Mouse (Mus musculus) embryonic facial prominence, embryonic 11.5 days (tissue): ENCODE data around the gene Tnfrsf13c. TPM values are rescaled to one million over a fixed set of nuclear protein-coding genes. Genes with fewer than 3 reads are reported as not detected.
"Not testable (repeated sequence)": the region's sequence is repeated elsewhere in the genome, so short reads cannot be mapped to it uniquely, and the experiment has no call there.

ENCODE experiments used
- ATAC-seq: fragments of 200-750 bp; cut with Nextera tagmentation; replicated peaks from 2 replicates; pipeline ENCODE4 v1.8.0; 2017; ENCODE audit warnings: low read depth; ENCODE audit not compliant: insufficient number of reproducible peaks, low FRiP score, low TSS enrichment
- DNase-seq: peaks from one replicate; pipeline ENCODE4 v3.0.0-alpha.2; 2015; ENCODE audit warnings: low spot score
- H3K27ac ChIP-seq: fragments of 300-500 bp; sonication (generic); replicated peaks from 2 replicates; pipeline ENCODE4 v1.5.1; 2014; ENCODE audit warnings: mild to moderate bottlenecking, low read depth, low read length, control low read depth
- H3K27me3 ChIP-seq: fragments of 300-500 bp; sonication (generic); 2 replicates; pipeline ENCODE4 v1.6.1; 2014; ENCODE audit warnings: mild to moderate bottlenecking, low read length, moderate library complexity, mixed read lengths; ENCODE audit not compliant: control insufficient read depth, insufficient read depth
- H3K36me3 ChIP-seq: fragments of 300-500 bp; sonication (generic); replicated peaks from 2 replicates; pipeline ENCODE4 v1.6.1; 2014; ENCODE audit warnings: low read depth, mild to moderate bottlenecking, low read length, moderate library complexity, mixed read lengths; ENCODE audit not compliant: control insufficient read depth, insufficient read depth
- H3K4me1 ChIP-seq: fragments of 300-500 bp; sonication (generic); 2 replicates; pipeline ENCODE4 v1.6.1; 2014; ENCODE audit warnings: low read length, mixed read lengths; ENCODE audit not compliant: control insufficient read depth, insufficient read depth
- H3K4me2 ChIP-seq: fragments of 300-500 bp; sonication (generic); 2 replicates; pipeline ENCODE4 v1.6.1; 2014; ENCODE audit warnings: low read depth, mild to moderate bottlenecking, control low read depth, low read length, moderate library complexity
- H3K4me3 ChIP-seq: fragments of 300-500 bp; sonication (generic); 2 replicates; pipeline ENCODE4 v1.5.1; 2014; ENCODE audit warnings: low read depth, low read length, control low read depth
- H3K9ac ChIP-seq: fragments of 300-500 bp; sonication (generic); replicated peaks from 2 replicates; pipeline ENCODE4 v1.6.1; 2014; ENCODE audit warnings: mild to moderate bottlenecking, control low read depth, low read length
- H3K9me3 ChIP-seq: fragments of 300-500 bp; sonication (generic); replicated peaks from 2 replicates; pipeline ENCODE4 v1.6.1; 2016; ENCODE audit warnings: mild to moderate bottlenecking, low read length, inconsistent platforms, mixed read lengths; ENCODE audit not compliant: control insufficient read depth
- WGBS: fragments of 180-500 bp; shearing (Covaris S2); extraction: QIAGEN DNeasy Blood & Tissue Kit; methylation state at CpG from one replicate; pipeline ENCODE4 v1.1.7; 2014; 5-methylcytosine and 5-hydroxymethylcytosine counted together
- polyA plus RNA-seq: library from polyadenylated mRNA; unstranded; fragments of >200 nt; fragmentation: Nextera tagmentation; extraction: Ambion mirVana; gene quantifications from 2 replicates; pipeline ENCODE4 v1.2.1, GENCODE M21; 2014

Gene Tnfrsf13c
- polyA plus RNA-seq, 1 experiment from 2014 or later, result 0.42 TPM

DNA sequence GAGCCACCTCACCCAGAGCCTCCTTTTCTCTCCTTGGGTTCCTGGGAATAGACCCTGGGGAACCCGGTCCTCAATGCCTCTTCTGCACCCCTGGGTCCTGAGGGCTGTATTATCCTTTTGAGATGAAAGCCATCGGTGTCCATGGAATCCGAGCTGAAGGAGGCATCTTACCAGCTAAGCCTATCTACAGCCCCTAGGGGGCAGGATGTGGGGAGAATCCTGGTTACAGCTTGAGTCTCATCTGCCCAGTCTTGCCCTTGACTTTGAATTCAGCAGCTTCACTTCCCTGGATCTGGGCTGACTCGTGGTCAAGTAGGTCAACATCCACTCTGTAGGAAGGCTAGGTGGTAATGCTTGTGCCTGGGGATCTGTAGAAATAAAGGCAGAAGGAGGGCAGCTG is 31.1 kb upstream of the Tnfrsf13c start:
- Histone ChIP-seq H3K9ac (no peak overlapping the region), H3K9me3 (no peaks in the 10 kb centered on the region), H3K27me3 (no peaks in the 10 kb centered on the region), H3K27ac (no peak overlapping the region), H3K36me3 (no peaks in the 10 kb centered on the region), H3K4me2 (no peak overlapping the region), H3K4me3 (no peak overlapping the region), H3K4me1 (peaks cover 4% of the 10 kb centered on the region; the same call in 1 of the 2 replicates)
- no peak for ATAC-seq
- 51% methylated on average over 4 of the region's 4 CpGs for WGBS
- DNase-seq, result no peak

DNA sequence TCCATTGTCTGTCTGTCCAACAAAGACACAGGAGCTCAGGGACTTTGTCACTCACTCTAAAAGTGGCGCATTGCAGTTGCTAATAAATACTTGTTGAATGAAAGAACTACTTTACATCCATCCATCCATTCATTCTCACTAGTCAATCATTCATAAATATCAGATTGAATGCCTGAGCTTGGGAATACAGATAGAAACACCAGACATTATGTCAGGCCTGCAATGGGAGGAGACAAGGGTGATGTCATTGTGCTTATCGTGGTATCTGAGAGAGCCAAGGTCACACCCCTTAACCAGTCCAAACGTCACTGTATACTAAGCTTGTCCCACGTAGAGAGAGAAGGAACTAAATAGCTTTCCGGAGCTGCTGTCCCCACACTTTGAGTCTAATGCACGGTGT is 27.9 kb upstream of the Tnfrsf13c start, which contains the start of gene 1500009C09Rik:
Gene 1500009C09Rik (plus strand): TSS at position 301 of the 400 bp plus-strand sequence.
- Histone ChIP-seq H3K4me2 (no peak within 1 kb of the TSS), H3K4me3 (no peak within 1 kb of the TSS), H3K36me3 (no peaks in the 10 kb centered on the region), H3K9me3 (no peaks in the 10 kb centered on the region), H3K27me3 (no peaks in the 10 kb centered on the region), H3K4me1 (peaks cover 4% of the 10 kb centered on the region; the same call in 1 of the 2 replicates), H3K27ac (no peak within 1 kb of the TSS), H3K9ac (no peak within 1 kb of the TSS)
- DNase-seq (no peak), ATAC-seq (no peak)
- WGBS, result 89% methylated on average over 6 of the region's 6 CpGs

DNA sequence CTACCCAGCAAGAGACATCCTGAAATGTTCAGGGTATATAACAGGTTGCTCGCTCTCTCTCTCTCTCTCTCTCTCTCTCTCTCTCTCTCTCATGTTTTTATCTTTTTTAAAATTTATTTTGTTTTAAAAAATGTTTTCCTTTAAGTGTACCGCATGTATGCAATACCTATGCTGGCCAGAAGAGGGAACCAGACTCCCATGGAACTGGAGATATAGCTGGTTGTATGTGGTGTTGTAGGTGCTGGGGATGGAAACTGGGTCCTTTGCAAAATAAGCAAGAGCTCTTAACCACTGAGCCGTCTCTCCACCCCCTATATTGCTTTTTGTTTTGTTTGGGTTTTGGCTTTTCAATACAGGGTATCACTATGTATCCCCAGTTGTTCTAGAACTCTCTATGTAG is 27.4 kb upstream of the Tnfrsf13c start:
- no peaks in the 10 kb centered on the region for H3K9me3 ChIP-seq
- WGBS, result 97% methylated on average over 3 of the region's 3 CpGs

DNA sequence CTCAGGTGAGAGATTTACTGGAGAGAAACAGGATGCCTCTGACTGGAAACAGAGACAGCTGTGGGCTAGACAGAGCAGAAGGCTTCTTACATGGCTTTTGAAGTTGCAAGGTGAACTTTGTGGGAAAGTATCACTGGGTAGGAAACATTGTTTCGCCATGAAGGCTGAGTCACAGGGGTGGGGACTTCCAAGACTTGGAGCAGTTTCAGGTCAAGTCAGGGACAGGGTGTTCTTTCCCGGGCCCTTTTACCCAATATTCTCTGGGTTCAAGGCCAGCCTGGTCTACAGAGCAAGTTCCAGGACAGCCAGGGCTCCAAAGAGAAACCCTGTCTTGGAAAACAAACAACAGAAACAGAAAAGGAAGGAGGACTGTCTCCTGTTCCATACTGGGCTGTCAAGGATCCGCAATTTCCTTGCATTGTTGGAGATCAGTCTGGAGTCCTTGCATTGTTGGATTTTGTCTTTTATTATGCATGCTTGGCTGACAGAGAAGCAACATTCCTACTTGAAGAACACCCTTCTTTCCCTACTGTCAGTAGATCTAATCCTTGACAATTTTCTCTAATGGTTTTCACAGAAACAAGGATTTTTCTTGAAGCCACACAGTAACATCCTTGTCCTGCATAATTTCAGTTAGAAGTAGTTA is 23.1 kb upstream of the Tnfrsf13c start:
- no peaks in the 10 kb centered on the region for H3K27me3 ChIP-seq
- H3K36me3 ChIP-seq, result no peaks in the 10 kb centered on the region
- H3K9me3 ChIP-seq, result no peaks in the 10 kb centered on the region
- H3K27ac ChIP-seq, result no peak overlapping the region
- H3K4me1 ChIP-seq, result no peaks in the 10 kb centered on the region
- H3K4me3 ChIP-seq, result no peak overlapping the region
- DNase-seq, result no peak
- 80% methylated on average over 3 of the region's 3 CpGs for WGBS
- no peak for ATAC-seq
- no peak overlapping the region for H3K9ac ChIP-seq
- no peak overlapping the region for H3K4me2 ChIP-seq

More for the DNA sequence above, 27.4 kb upstream of the Tnfrsf13c start:
- ATAC-seq (no peak), DNase-seq (no peak)
- Histone ChIP-seq H3K27ac (no peak overlapping the region), H3K4me2 (no peak overlapping the region), H3K4me3 (no peak overlapping the region), H3K36me3 (no peaks in the 10 kb centered on the region), H3K9ac (no peak overlapping the region), H3K4me1 (peaks cover 4% of the 10 kb centered on the region; the same call in 1 of the 2 replicates), H3K27me3 (no peaks in the 10 kb centered on the region)

DNA sequence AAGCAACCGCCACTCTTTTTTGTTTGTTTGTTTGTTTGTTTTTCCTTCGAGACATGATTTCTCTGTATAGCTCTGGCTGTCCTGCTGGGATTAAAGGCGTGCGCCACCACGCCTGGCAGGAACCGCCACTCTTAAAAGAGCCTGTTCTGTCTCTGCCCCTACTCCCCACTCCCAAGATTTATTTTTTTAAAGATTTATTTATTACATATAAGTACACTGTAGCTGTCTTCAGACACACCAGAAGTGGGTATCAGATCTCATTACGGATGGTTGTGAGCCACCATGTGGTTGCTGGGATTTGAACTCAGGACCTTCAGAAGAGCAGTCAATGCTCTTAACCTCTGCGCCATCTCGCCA is 20.6 kb upstream of the Tnfrsf13c start:
- DNase-seq, H3K9me3 ChIP-seq, H3K27me3 ChIP-seq, H3K27ac ChIP-seq, H3K36me3 ChIP-seq, H3K4me1 ChIP-seq: not testable (repeated sequence)
- Histone ChIP-seq H3K4me2 (peak overlapping the region; percentile 87), H3K4me3 (peak overlapping the region; percentile 67), H3K9ac (peak overlapping the region; percentile 77)
- WGBS, result 21% methylated on average over 9 of the region's 9 CpGs
- ATAC-seq, result peak; percentile 35; the same call in 1 of the 2 replicates

DNA sequence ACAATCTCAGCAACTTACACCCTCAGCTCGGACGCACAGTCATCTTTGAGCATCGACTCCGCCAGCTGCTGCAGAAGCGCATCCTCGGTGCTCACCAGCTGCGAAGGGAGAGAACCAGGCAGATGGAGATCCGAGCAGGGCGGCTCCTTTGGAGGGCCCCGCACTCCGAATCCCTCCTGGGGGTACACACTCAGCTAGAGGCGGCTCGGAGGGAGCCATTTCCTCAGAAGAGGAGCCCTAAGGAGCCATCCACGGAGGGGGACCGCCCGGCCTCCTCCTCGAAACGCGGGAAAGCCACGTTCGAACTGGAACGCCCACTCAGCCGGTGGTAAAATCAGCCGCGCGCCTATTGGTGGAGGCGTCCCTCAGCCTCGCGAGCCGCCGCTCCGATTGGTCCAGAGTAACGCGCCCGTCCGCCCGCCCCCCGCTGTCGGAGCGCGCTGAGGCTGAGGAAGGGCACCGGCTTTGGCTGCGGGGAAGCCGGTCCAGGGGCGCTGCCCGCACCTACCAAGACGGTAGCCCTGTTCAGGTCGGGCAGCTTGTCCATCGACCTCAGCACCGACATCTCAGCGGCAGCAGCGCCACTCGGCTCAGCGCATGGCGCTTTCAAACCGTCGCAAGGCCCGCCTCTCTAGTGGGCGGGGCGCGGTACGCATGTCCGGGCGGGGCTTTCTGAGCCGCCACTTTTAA is 20.1 kb upstream of the Tnfrsf13c start, which contains the start of gene Cenpm:
Gene Cenpm (minus strand): TSS at position 634 of the 690 bp plus-strand sequence.
- no peaks in the 10 kb centered on the region for H3K9me3 ChIP-seq
- under 1% methylated on average over 60 of the region's 65 CpGs for WGBS
- H3K4me1 ChIP-seq, result no peaks in the 10 kb centered on the region
- peak within 1 kb of the TSS; percentile 77 for H3K9ac ChIP-seq
- peak within 1 kb of the TSS; percentile 87 for H3K4me2 ChIP-seq
- peak; percentile 96 for DNase-seq
- H3K27me3 ChIP-seq, result no peaks in the 10 kb centered on the region
- peak; percentile 96 for ATAC-seq
- H3K27ac ChIP-seq, result peak within 1 kb of the TSS; percentile 85
- H3K4me3 ChIP-seq, result peak within 1 kb of the TSS; percentile 67
- H3K36me3 ChIP-seq, result no peaks in the 10 kb centered on the region

DNA sequence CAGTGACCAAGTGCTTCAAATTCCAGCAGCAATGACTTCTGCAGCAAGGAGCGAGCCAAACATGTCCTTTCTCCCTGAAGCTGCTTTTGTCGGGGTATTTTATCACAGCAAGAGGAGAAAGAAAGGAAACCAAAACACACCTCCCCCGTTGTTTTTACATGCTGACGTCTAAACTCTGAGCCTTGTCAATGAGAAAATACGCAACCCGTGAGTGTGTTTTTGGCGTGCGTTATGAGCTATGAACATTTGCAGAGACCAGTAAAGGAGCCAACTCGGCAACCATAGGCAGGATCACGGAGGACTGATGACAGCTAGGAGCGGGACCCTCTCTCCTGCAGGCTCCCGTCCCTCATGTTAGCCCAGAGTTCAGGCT is 19.6 kb upstream of the Tnfrsf13c start:
- Histone ChIP-seq H3K4me3 (peak overlapping the region; percentile 67), H3K9me3 (no peaks in the 10 kb centered on the region), H3K36me3 (no peaks in the 10 kb centered on the region), H3K9ac (peak overlapping the region; percentile 77), H3K4me1 (no peaks in the 10 kb centered on the region), H3K4me2 (peak overlapping the region; percentile 87), H3K27ac (no peak overlapping the region), H3K27me3 (no peaks in the 10 kb centered on the region)
- no peak for ATAC-seq
- no peak for DNase-seq
- 9% methylated on average over 12 of the region's 12 CpGs for WGBS

DNA sequence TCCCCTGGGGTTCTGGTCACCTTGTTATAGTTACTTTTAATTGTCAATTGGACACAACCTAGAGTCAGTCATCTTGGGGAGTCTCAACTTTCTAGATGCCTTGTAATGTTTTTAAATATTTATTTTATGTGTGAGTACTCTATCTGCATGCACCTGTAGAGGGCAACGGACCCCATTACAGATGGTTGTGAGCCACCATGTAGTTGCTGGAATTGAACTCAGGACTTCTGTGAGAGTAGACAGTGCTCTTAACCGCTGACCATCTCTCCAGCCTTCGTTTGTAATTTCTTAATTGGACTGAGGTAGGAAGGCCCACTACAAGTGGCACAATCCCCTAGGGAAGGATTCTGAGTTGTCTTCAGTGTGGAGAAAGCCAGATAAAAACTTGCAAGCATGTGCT is 19.1 kb upstream of the Tnfrsf13c start:
- Histone ChIP-seq H3K9ac (peak overlapping the region; percentile 77; the same call in 1 of the 2 replicates), H3K4me3 (peak overlapping the region; percentile 67; the same call in 1 of the 2 replicates), H3K9me3 (no peaks in the 10 kb centered on the region), H3K27me3 (no peaks in the 10 kb centered on the region), H3K4me1 (no peaks in the 10 kb centered on the region), H3K36me3 (peaks cover under 1% of the 10 kb centered on the region; the same call in 1 of the 2 replicates), H3K4me2 (peak overlapping the region; percentile 87), H3K27ac (no peak overlapping the region)
- whole genome bisulfite sequencing, result 83% methylated on average over 3 of the region's 3 CpGs
- no peak for DNase-seq
- ATAC-seq, result no peak
